Mouse (Mus musculus) limb, embryonic 12.5 days (tissue): ENCODE measurements at regions not wholly inside any gene's neighbourhood (a gene's known extent, or its start where the extent isn't known, plus 50 kb on each side); places are given as distances from the start of the nearest gene placed in this dataset.
A peak's percentile ranks its signal among the peaks of the same experiment; 100 is the strongest.

Source experiments
- ATAC-seq: fragments of 200-750 bp; cut with Nextera tagmentation; 2 replicates; pipeline ENCODE4 v1.8.0; 2017; ENCODE audit warnings: low read depth, moderate TSS enrichment; ENCODE audit not compliant: insufficient number of reproducible peaks, insufficient read depth, low FRiP score, low TSS enrichment
- H3K27ac ChIP-seq: fragments of 300-500 bp; sonication (generic); 2 replicates; pipeline ENCODE4 v1.5.1; 2016; ENCODE audit warnings: mild to moderate bottlenecking, moderate library complexity
- H3K27me3 ChIP-seq: fragments of 300-500 bp; sonication (generic); 2 replicates; pipeline ENCODE4 v1.6.1; 2016; ENCODE audit warnings: mild to moderate bottlenecking, moderate library complexity
- H3K36me3 ChIP-seq: fragments of 300-500 bp; sonication (generic); 2 replicates; pipeline ENCODE4 v1.6.1; 2016; ENCODE audit warnings: mild to moderate bottlenecking, moderate library complexity
- H3K4me1 ChIP-seq: fragments of 300-500 bp; sonication (generic); replicated peaks from 2 replicates; pipeline ENCODE4 v1.6.1; 2016
- H3K4me2 ChIP-seq: fragments of 300-500 bp; sonication (generic); 2 replicates; pipeline ENCODE4 v1.6.1; 2016; ENCODE audit warnings: mild to moderate bottlenecking, moderate library complexity
- H3K4me3 ChIP-seq: fragments of 300-500 bp; sonication (generic); replicated peaks from 2 replicates; pipeline ENCODE4 v1.5.1; 2016; ENCODE audit warnings: mild to moderate bottlenecking
- H3K9ac ChIP-seq: fragments of 300-500 bp; sonication (generic); replicated peaks from 2 replicates; pipeline ENCODE4 v1.6.1; 2016; ENCODE audit warnings: mild to moderate bottlenecking, moderate library complexity
- H3K9me3 ChIP-seq: fragments of 300-500 bp; sonication (generic); 2 replicates; pipeline ENCODE4 v1.6.1; 2016; ENCODE audit warnings: mild to moderate bottlenecking, moderate library complexity
- WGBS: fragments of 180-500 bp; shearing (Covaris S2); methylation state at CpG from one replicate; pipeline ENCODE4 v1.1.7; 2016; 5-methylcytosine and 5-hydroxymethylcytosine counted together

GRCm38 (mm10) chr6:98105280-98106090 lies 237.1 kb downstream of the Gm765 start:
- 42% methylated on average over 18 of the region's 18 CpGs for WGBS
- no peaks in the 10 kb centered on the region for H3K36me3 ChIP-seq
- ATAC-seq, result no peak
- no peak overlapping the region for H3K4me3 ChIP-seq
- peaks cover 39% of the 10 kb centered on the region for H3K4me1 ChIP-seq
- no peak overlapping the region for H3K27ac ChIP-seq
- no peaks in the 10 kb centered on the region for H3K9me3 ChIP-seq
- H3K4me2 ChIP-seq, result peak overlapping the region; percentile 44
- H3K27me3 ChIP-seq, result no peaks in the 10 kb centered on the region; the same call in 1 of the 2 replicates
- H3K9ac ChIP-seq, result 0 out of 2 replicates have a peak overlapping the region, but pooled peaks have one; percentile 28

DNA sequence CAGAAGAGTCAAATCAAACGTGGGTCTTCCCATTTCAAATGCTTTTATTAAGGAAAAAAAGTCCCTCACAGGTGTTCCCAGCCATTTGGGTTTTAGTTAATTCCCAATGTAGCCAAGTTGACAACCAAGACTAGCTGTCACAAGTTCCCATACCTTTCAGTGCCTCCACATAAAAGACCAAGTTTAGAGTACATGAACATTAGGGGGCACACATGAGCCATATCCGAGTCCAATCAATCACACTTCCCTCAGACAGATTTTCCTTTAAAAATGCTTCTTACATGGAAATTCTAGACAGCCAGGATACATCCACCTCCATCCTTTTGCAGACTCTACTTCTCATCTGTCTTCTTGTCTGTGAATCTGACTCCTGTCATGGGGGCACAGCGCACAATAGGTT lies 238.1 kb downstream of the Gm765 start:
- no peak for ATAC-seq
- H3K27me3 ChIP-seq, result no peaks in the 10 kb centered on the region; the same call in 1 of the 2 replicates
- H3K4me1 ChIP-seq, result peaks cover 40% of the 10 kb centered on the region
- H3K4me2 ChIP-seq, result no peak overlapping the region
- no peaks in the 10 kb centered on the region for H3K9me3 ChIP-seq
- H3K27ac ChIP-seq, result no peak overlapping the region
- no peaks in the 10 kb centered on the region for H3K36me3 ChIP-seq
- H3K9ac ChIP-seq, result no peak overlapping the region
- 50% methylated on average over 3 of the region's 3 CpGs for WGBS
- H3K4me3 ChIP-seq, result no peak overlapping the region

GRCm38 (mm10) chr6:98101023-98101422 lies 241.5 kb downstream of the Gm765 start:
- no peaks in the 10 kb centered on the region for H3K36me3 ChIP-seq
- no peak overlapping the region for H3K9ac ChIP-seq
- H3K4me1 ChIP-seq, result peaks cover 28% of the 10 kb centered on the region
- H3K27ac ChIP-seq, result peak overlapping the region; percentile 59; the same call in 1 of the 2 replicates
- ATAC-seq, result no peak; the same call in 1 of the 2 replicates
- 46% methylated on average over 4 of the region's 4 CpGs for WGBS
- H3K4me3 ChIP-seq, result no peak overlapping the region
- H3K4me2 ChIP-seq, result no peak overlapping the region
- no peaks in the 10 kb centered on the region for H3K9me3 ChIP-seq
- no peaks in the 10 kb centered on the region; the same call in 1 of the 2 replicates for H3K27me3 ChIP-seq

- ATAC-seq, result no peak
- 93% methylated on average over 9 of the region's 9 CpGs for WGBS
- Histone ChIP-seq H3K9ac (no peak overlapping the region), H3K9me3 (no peaks in the 10 kb centered on the region), H3K36me3 (no peaks in the 10 kb centered on the region), H3K4me1 (peaks cover 39% of the 10 kb centered on the region), H3K4me2 (no peak overlapping the region), H3K27me3 (no peaks in the 10 kb centered on the region; the same call in 1 of the 2 replicates), H3K4me3 (no peak overlapping the region), H3K27ac (no peak overlapping the region)
These were observed 243.4 kb downstream of the Gm765 start for GRCm38 (mm10) chr6:98099126-98099525.

GRCm38 (mm10) chr6:98095243-98095642 lies 247.3 kb downstream of the Gm765 start:
- Histone ChIP-seq H3K9me3 (no peaks in the 10 kb centered on the region), H3K27me3 (no peaks in the 10 kb centered on the region), H3K36me3 (no peaks in the 10 kb centered on the region), H3K4me2 (no peak overlapping the region), H3K4me1 (peaks cover 17% of the 10 kb centered on the region), H3K9ac (no peak overlapping the region), H3K4me3 (no peak overlapping the region), H3K27ac (no peak overlapping the region)
- WGBS, result 21% methylated on average over 4 of the region's 4 CpGs
- no peak for ATAC-seq

DNA sequence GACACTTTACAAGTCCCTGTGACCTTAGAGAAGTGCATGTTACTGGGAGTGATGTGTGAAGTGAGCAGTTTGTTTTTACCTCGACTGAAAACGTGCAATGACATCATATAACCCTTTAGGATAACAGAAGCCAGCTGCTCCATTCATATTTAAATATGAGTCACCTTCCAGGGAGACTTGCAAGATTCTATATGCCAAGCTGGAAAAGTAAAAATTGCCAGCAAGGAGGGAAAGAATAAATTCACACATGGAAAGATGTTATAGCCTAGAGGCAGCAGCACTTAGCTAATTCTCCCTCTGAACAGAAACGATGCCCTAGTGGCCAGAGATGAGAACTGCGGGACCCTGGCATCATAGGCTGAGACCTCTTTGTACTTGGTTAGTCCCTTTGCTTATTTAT lies 253.4 kb downstream of the Gm765 start:
- Histone ChIP-seq H3K4me2 (no peak overlapping the region), H3K27ac (0 out of 2 replicates have a peak overlapping the region, but pooled peaks have one; percentile 12), H3K36me3 (no peaks in the 10 kb centered on the region), H3K27me3 (no peaks in the 10 kb centered on the region), H3K9me3 (no peaks in the 10 kb centered on the region), H3K9ac (no peak overlapping the region), H3K4me1 (no peaks in the 10 kb centered on the region), H3K4me3 (no peak overlapping the region)
- 48% methylated on average over 4 of the region's 4 CpGs for WGBS
- no peak for ATAC-seq

GRCm38 (mm10) chr6:98080076-98080475 lies 262.5 kb downstream of the Gm765 start:
- no peaks in the 10 kb centered on the region for H3K9me3 ChIP-seq
- ATAC-seq, result no peak
- WGBS, result 78% methylated on average over 4 of the region's 4 CpGs
- H3K27me3 ChIP-seq, result no peaks in the 10 kb centered on the region
- no peak overlapping the region for H3K4me3 ChIP-seq
- H3K36me3 ChIP-seq, result no peaks in the 10 kb centered on the region
- H3K4me1 ChIP-seq, result peaks cover 13% of the 10 kb centered on the region; the same call in 1 of the 2 replicates
- H3K9ac ChIP-seq, result no peak overlapping the region
- H3K27ac ChIP-seq, result no peak overlapping the region
- H3K4me2 ChIP-seq, result no peak overlapping the region
